Comparison of ENCODE assay signal across 9 mouse cellular contexts in the genomic region with DNA sequence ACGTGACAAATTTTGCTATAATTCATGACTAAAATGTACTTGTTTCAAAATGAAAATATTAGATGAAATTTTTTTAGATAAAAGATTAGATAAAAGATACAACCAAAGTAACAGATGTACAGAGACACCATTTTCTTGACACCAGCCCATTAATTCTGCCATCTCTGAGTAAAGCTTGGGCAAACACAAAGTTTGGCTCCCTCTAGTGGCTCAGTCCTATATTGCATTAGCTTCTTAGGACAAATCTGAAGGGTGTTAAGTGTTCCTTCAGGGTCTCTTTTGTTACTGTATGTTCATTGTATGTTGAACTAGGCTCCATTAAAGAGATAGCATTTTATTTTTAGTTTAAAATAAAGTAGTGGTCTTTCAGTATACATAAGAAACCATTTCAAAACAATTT. TPM values are rescaled to one million over a fixed set of nuclear protein-coding genes. Genes with fewer than 3 reads are reported as not detected.
DNase-seq lines count a peak whose midpoint lies in the region; ATAC-seq and TF ChIP-seq lines count a peak whose summit lies in the region.
"Had no signal": no experiment of that assay in that cellular context is flagged by ENCODE, and none has a peak within 500 bp of the region (broad histone marks: within the 10 kb centered on the region; RNA-seq: fewer than 3 reads in every experiment).

No protein-coding gene starts in this region.

- peak; percentile 87 for TF ChIP-seq CTCF in intestine, postnatal 0 days (IDR thresholded peaks at IDR 0.05; ENCODE audit: low read depth)

- ATAC-seq in intestine, postnatal 0 days: no peak
- ATAC-seq in intestine, embryonic 15.5 days: no peak
- ATAC-seq in neural tube, embryonic 11.5 days (ENCODE audit: insufficient read depth, low FRiP score, low TSS enrichment): no peak

- peak; percentile 86 for DNase-seq in 416B (ENCODE audit: low read depth)
- DNase-seq in CD8-positive naive resting alpha-beta T cell, adult 2 months (ENCODE audit: low read depth in 2 of 2, low spot score in 2 of 2): peak; percentile 66 to 73
- DNase-seq in cerebellum, adult 8-10 months: peak; percentile 69
- peak; percentile 67 for DNase-seq in kidney, postnatal 14 days
- peak; percentile 34 for DNase-seq in neural tube, embryonic 11.5 days (ENCODE audit: low spot score)
- DNase-seq in urinary bladder, adult 18-20 months (ENCODE audit: low spot score in 2 of 2): no peak

- H3K27me3 ChIP-seq in intestine, postnatal 0 days (replicated peaks; ENCODE audit: control insufficient read depth, insufficient read depth, low read length): no peaks in the 10 kb centered on the region
- no peaks in the 10 kb centered on the region for H3K27me3 ChIP-seq in intestine, embryonic 15.5 days (replicated peaks)
- no peaks in the 10 kb centered on the region for H3K27me3 ChIP-seq in neural tube, embryonic 11.5 days (ENCODE audit: control insufficient read depth, insufficient read depth, low read length)
- H3K27me3 ChIP-seq: embryonic facial prominence, embryonic 15.5 days had no signal

- H3K9me3 ChIP-seq in intestine, postnatal 0 days (ENCODE audit: control insufficient read depth): no peaks in the 10 kb centered on the region
- H3K9me3 ChIP-seq in intestine, embryonic 15.5 days: no peaks in the 10 kb centered on the region
- H3K9me3 ChIP-seq in neural tube, embryonic 11.5 days (ENCODE audit: control insufficient read depth, low read length): no peaks in the 10 kb centered on the region
- H3K9me3 ChIP-seq: embryonic facial prominence, embryonic 15.5 days had no signal

- no peak overlapping the region for H3K27ac ChIP-seq in intestine, postnatal 0 days (ENCODE audit: low read depth, low read length)
- no peak overlapping the region for H3K27ac ChIP-seq in intestine, embryonic 15.5 days
- H3K27ac ChIP-seq in neural tube, embryonic 11.5 days (ENCODE audit: low read depth, low read length): no peak overlapping the region
- H3K27ac ChIP-seq: embryonic facial prominence, embryonic 15.5 days had no signal

- no peak overlapping the region for H3K4me3 ChIP-seq in intestine, postnatal 0 days (ENCODE audit: low read depth, low read length)
- H3K4me3 ChIP-seq in intestine, embryonic 15.5 days (replicated peaks): no peak overlapping the region
- no peak overlapping the region for H3K4me3 ChIP-seq in neural tube, embryonic 11.5 days (ENCODE audit: low read depth, low read length)
- H3K4me3 ChIP-seq: embryonic facial prominence, embryonic 15.5 days had no signal

- WGBS in intestine, postnatal 0 days: 96% methylated on average over 1 of the region's 1 CpGs
- WGBS in intestine, embryonic 15.5 days: 98% methylated on average over 1 of the region's 1 CpGs
- WGBS in neural tube, embryonic 11.5 days: 88% methylated on average over 1 of the region's 1 CpGs

- no peaks in the 10 kb centered on the region for H3K4me1 ChIP-seq in intestine, postnatal 0 days (replicated peaks; ENCODE audit: control insufficient read depth, insufficient read depth, low read length)
- no peaks in the 10 kb centered on the region for H3K4me1 ChIP-seq in intestine, embryonic 15.5 days (replicated peaks)
- no peaks in the 10 kb centered on the region for H3K4me1 ChIP-seq in neural tube, embryonic 11.5 days (ENCODE audit: control insufficient read depth, insufficient read depth, low read length)

- H3K36me3 ChIP-seq in intestine, postnatal 0 days (ENCODE audit: control insufficient read depth, insufficient read depth): no peaks in the 10 kb centered on the region
- H3K36me3 ChIP-seq in intestine, embryonic 15.5 days: no peaks in the 10 kb centered on the region
- no peaks in the 10 kb centered on the region for H3K36me3 ChIP-seq in neural tube, embryonic 11.5 days (ENCODE audit: control insufficient read depth, insufficient read depth, low read length)
- H3K36me3 ChIP-seq: embryonic facial prominence, embryonic 15.5 days had no signal

- H3K4me2 ChIP-seq in intestine, postnatal 0 days (replicated peaks; ENCODE audit: low read depth): no peak overlapping the region
- no peak overlapping the region for H3K4me2 ChIP-seq in intestine, embryonic 15.5 days (replicated peaks)
- no peak overlapping the region for H3K4me2 ChIP-seq in neural tube, embryonic 11.5 days (ENCODE audit: low read depth)
- H3K4me2 ChIP-seq: embryonic facial prominence, embryonic 15.5 days had no signal

- no peak overlapping the region for H3K9ac ChIP-seq in intestine, postnatal 0 days (ENCODE audit: low read depth, low read length)
- H3K9ac ChIP-seq in intestine, embryonic 15.5 days: no peak overlapping the region
- no peak overlapping the region for H3K9ac ChIP-seq in neural tube, embryonic 11.5 days (ENCODE audit: low read length)
- H3K9ac ChIP-seq: embryonic facial prominence, embryonic 15.5 days had no signal

RNA-seq across cellular contexts. Expression of gene 4921507P07Rik, which starts 8.2 kb away (rescaled TPM):
- polyA plus RNA-seq in intestine, postnatal 0 days (2015; fragmentation: Nextera tagmentation; extraction: Ambion mirVana): 0.30 TPM in 2 replicates
- 0.72 and 0.77 TPM in 2 replicates for polyA plus RNA-seq in intestine, embryonic 15.5 days (2015; fragmentation: Nextera tagmentation; extraction: Ambion mirVana)
- 0.42 and 1.0 TPM in 2 replicates for polyA plus RNA-seq in neural tube, embryonic 11.5 days (2014; fragmentation: Nextera tagmentation; extraction: Ambion mirVana)

RNA-seq across cellular contexts. Expression of gene Cycs, which starts 21.9 kb away (rescaled TPM):
- 132 and 157 TPM in 2 replicates for polyA plus RNA-seq in intestine, postnatal 0 days (2015; fragmentation: Nextera tagmentation; extraction: Ambion mirVana)
- 88.6 and 94.9 TPM in 2 replicates for polyA plus RNA-seq in intestine, embryonic 15.5 days (2015; fragmentation: Nextera tagmentation; extraction: Ambion mirVana)
- polyA plus RNA-seq in neural tube, embryonic 11.5 days (2014; fragmentation: Nextera tagmentation; extraction: Ambion mirVana): 71.7 and 72.1 TPM in 2 replicates

Comparison
In these comparisons a context has a peak if more than half of its experiments do, and no peak if none do; other contexts are left out.
1. DNase-seq: peak in 416B (single experiment), CD8-positive naive resting alpha-beta T cell, adult 2 months (2 of 2), cerebellum, adult 8-10 months (single experiment), kidney, postnatal 14 days (single experiment) and neural tube, embryonic 11.5 days (single experiment); none in urinary bladder, adult 18-20 months (0 of 2).